Mouse (Mus musculus) layer of hippocampus, adult 11-12 months (tissue): ENCODE data around the gene Rrbp1.

Source experiments
- DNase-seq: peaks from one replicate; pipeline ENCODE4 v3.0.0; 2022; ENCODE audit warnings: low spot score

Rrbp1 gene

GRCm38 (mm10) chr2:144006686-144007085 lies 4.4 kb downstream of the Rrbp1 start:
- DNase-seq = no peak

- DNase-seq = no peak
Observed at GRCm38 (mm10) chr2:144005166-144005955, 5.7 kb downstream of the Rrbp1 start.

- DNase-seq = no peak
Observed at GRCm38 (mm10) chr2:144003544-144003943, 7.5 kb downstream of the Rrbp1 start.

- DNase-seq = no peak
Observed at GRCm38 (mm10) chr2:144002229-144002984, 8.7 kb downstream of the Rrbp1 start.

- no peak for DNase-seq
Observed at GRCm38 (mm10) chr2:143992977-143993376, 18.1 kb downstream of the Rrbp1 start.

GRCm38 (mm10) chr2:143991964-143992672 lies 18.9 kb downstream of the Rrbp1 start:
- DNase-seq = no peak

GRCm38 (mm10) chr2:143990997-143991396 lies 20.1 kb downstream of the Rrbp1 start:
- peak; percentile 32 for DNase-seq

- DNase-seq = no peak
Observed at GRCm38 (mm10) chr2:143988016-143988415, 23.0 kb downstream of the Rrbp1 start.

GRCm38 (mm10) chr2:143987485-143987884 lies 23.6 kb downstream of the Rrbp1 start:
- DNase-seq = no peak

GRCm38 (mm10) chr2:143983482-143983881 lies 27.6 kb downstream of the Rrbp1 start:
- DNase-seq = no peak

GRCm38 (mm10) chr2:143982901-143983300 lies 28.2 kb downstream of the Rrbp1 start:
- DNase-seq = peak; percentile 51

GRCm38 (mm10) chr2:143982152-143982551 lies 28.9 kb downstream of the Rrbp1 start:
- DNase-seq = no peak

- DNase-seq = peak; percentile 73
Observed at GRCm38 (mm10) chr2:143980781-143981398, 30.2 kb downstream of the Rrbp1 start.

GRCm38 (mm10) chr2:143978444-143979147 lies 32.5 kb downstream of the Rrbp1 start:
- DNase-seq = no peak

GRCm38 (mm10) chr2:143975146-143975649 lies 35.9 kb downstream of the Rrbp1 start:
- DNase-seq = no peak

GRCm38 (mm10) chr2:143973161-143973560 lies 37.9 kb downstream of the Rrbp1 start:
- DNase-seq = no peak

GRCm38 (mm10) chr2:143971887-143972286 lies 39.2 kb downstream of the Rrbp1 start:
- no peak for DNase-seq

GRCm38 (mm10) chr2:143970841-143971240 lies 40.2 kb downstream of the Rrbp1 start:
- DNase-seq = no peak

GRCm38 (mm10) chr2:143969260-143969659 lies 41.8 kb downstream of the Rrbp1 start:
- no peak for DNase-seq

- DNase-seq = no peak
Observed at GRCm38 (mm10) chr2:143963318-143963717, 47.7 kb downstream of the Rrbp1 start.

GRCm38 (mm10) chr2:143962192-143962591 lies 48.9 kb downstream of the Rrbp1 start:
- DNase-seq = no peak
